Mouse (Mus musculus) myocyte (in vitro differentiated cells): ENCODE results near the gene Pdlim5.

Experiments
- MAX ChIP-seq: IDR thresholded peaks from one replicate; pipeline ENCODE4 v1.6.1; 2011; ENCODE audit warnings: low read depth, mild to moderate bottlenecking, control low read depth
- POLR2A ChIP-seq: IDR thresholded peaks from one replicate; pipeline ENCODE4 v1.6.1; 2011; ENCODE audit warnings: low read depth, mild to moderate bottlenecking, control low read depth, moderate library complexity; ENCODE audit not compliant: insufficient read length
- USF1 ChIP-seq: IDR thresholded peaks from one replicate; pipeline ENCODE4 v1.6.1; 2011; ENCODE audit warnings: low read depth, mild to moderate bottlenecking, control low read depth, moderate library complexity

- TF ChIP-seq POLR2A = no peak
- TF ChIP-seq MAX = no peak
- no peak for TF ChIP-seq USF1
These were observed 54.8 kb downstream of the Pdlim5 start for GRCm38 (mm10) chr3:142340701-142341100.
